Mouse (Mus musculus): Measurements from ENCODE around the gene Lmo1. TPM values are rescaled to one million over a fixed set of nuclear protein-coding genes. Genes with fewer than 3 reads are reported as not detected.
A peak's percentile ranks its signal among the peaks of the same experiment; 100 is the strongest.

Lmo1 gene
- polyA plus RNA-seq, 1 experiment from 2014 or later = 2.9 TPM

- Histone ChIP-seq H3K4me2 (ENCODE audit: low read length) (no peak overlapping the region), H3K9ac (ENCODE audit: low read length) (no peak overlapping the region), H3K27ac (ENCODE audit: low read depth) (no peak overlapping the region), H3K4me3 (ENCODE audit: low read depth, low read length) (no peak overlapping the region), H3K4me1 (replicated peaks; ENCODE audit: control insufficient read depth, insufficient read depth, low read length) (peaks cover 1% of the 10 kb centered on the region; the same call in 1 of the 2 replicates), H3K27me3 (replicated peaks; ENCODE audit: control insufficient read depth, insufficient read depth, low read length) (no peaks in the 10 kb centered on the region), H3K9me3 (ENCODE audit: control insufficient read depth, low read length) (no peaks in the 10 kb centered on the region), H3K36me3 (ENCODE audit: control insufficient read depth, insufficient read depth, low read length) (no peaks in the 10 kb centered on the region)
- ATAC-seq (replicated peaks; ENCODE audit: low FRiP score, low TSS enrichment, low read depth) = no peak
- 82% methylated on average over 2 of the region's 2 CpGs for WGBS
- no peak for DNase-seq (ENCODE audit: low spot score)
These were observed 11.0 kb upstream of the Lmo1 start for GRCm38 (mm10) chr7:109185975-109186374.

- no peak for ATAC-seq (replicated peaks; ENCODE audit: low FRiP score, low TSS enrichment, low read depth)
- DNase-seq (ENCODE audit: low spot score) = no peak
- Histone ChIP-seq H3K4me3 (ENCODE audit: low read depth, low read length) (no peak overlapping the region), H3K4me1 (replicated peaks; ENCODE audit: control insufficient read depth, insufficient read depth, low read length) (no peaks in the 10 kb centered on the region), H3K27ac (ENCODE audit: low read depth) (no peak overlapping the region), H3K9me3 (ENCODE audit: control insufficient read depth, low read length) (no peaks in the 10 kb centered on the region), H3K27me3 (replicated peaks; ENCODE audit: control insufficient read depth, insufficient read depth, low read length) (no peaks in the 10 kb centered on the region), H3K36me3 (ENCODE audit: control insufficient read depth, insufficient read depth, low read length) (no peaks in the 10 kb centered on the region), H3K9ac (ENCODE audit: low read length) (no peak overlapping the region), H3K4me2 (ENCODE audit: low read length) (no peak overlapping the region)
- WGBS = 62% methylated on average over 5 of the region's 5 CpGs
These were observed 10.6 kb upstream of the Lmo1 start for GRCm38 (mm10) chr7:109185564-109185963.

- ATAC-seq (replicated peaks; ENCODE audit: low FRiP score, low TSS enrichment, low read depth) (no peak), DNase-seq (ENCODE audit: low spot score) (no peak)
- Histone ChIP-seq H3K27me3 (replicated peaks; ENCODE audit: control insufficient read depth, insufficient read depth, low read length) (peaks cover 45% of the 10 kb centered on the region), H3K27ac (ENCODE audit: low read depth) (no peak overlapping the region), H3K4me3 (ENCODE audit: low read depth, low read length) (no peak overlapping the region), H3K36me3 (ENCODE audit: control insufficient read depth, insufficient read depth, low read length) (no peaks in the 10 kb centered on the region), H3K4me1 (replicated peaks; ENCODE audit: control insufficient read depth, insufficient read depth, low read length) (no peaks in the 10 kb centered on the region), H3K9ac (ENCODE audit: low read length) (no peak overlapping the region), H3K4me2 (ENCODE audit: low read length) (no peak overlapping the region), H3K9me3 (ENCODE audit: control insufficient read depth, low read length) (no peaks in the 10 kb centered on the region)
- WGBS = 68% methylated on average over 3 of the region's 3 CpGs
These were observed 1.7 kb upstream of the Lmo1 start for GRCm38 (mm10) chr7:109176688-109177087.

GRCm38 (mm10) chr7:109175670-109176625, 941 bp upstream of the Lmo1 start:
- Histone ChIP-seq H3K36me3 (ENCODE audit: control insufficient read depth, insufficient read depth, low read length) (no peaks in the 10 kb centered on the region), H3K4me2 (ENCODE audit: low read length) (peak overlapping the region; percentile 94), H3K27ac (ENCODE audit: low read depth) (no peak overlapping the region), H3K9ac (ENCODE audit: low read length) (no peak overlapping the region), H3K4me3 (ENCODE audit: low read depth, low read length) (peak overlapping the region; percentile 49; the same call in 1 of the 2 replicates), H3K4me1 (replicated peaks; ENCODE audit: control insufficient read depth, insufficient read depth, low read length) (no peaks in the 10 kb centered on the region), H3K9me3 (ENCODE audit: control insufficient read depth, low read length) (no peaks in the 10 kb centered on the region), H3K27me3 (replicated peaks; ENCODE audit: control insufficient read depth, insufficient read depth, low read length) (peaks cover 47% of the 10 kb centered on the region)
- ATAC-seq (replicated peaks; ENCODE audit: low FRiP score, low TSS enrichment, low read depth) (peak; percentile 48), DNase-seq (ENCODE audit: low spot score) (no peak)
- WGBS = 29% methylated on average over 13 of the region's 13 CpGs

GRCm38 (mm10) chr7:109174337-109174948, 564 bp downstream of the Lmo1 start:
- Histone ChIP-seq H3K36me3 (ENCODE audit: control insufficient read depth, insufficient read depth, low read length) (no peaks in the 10 kb centered on the region), H3K4me3 (ENCODE audit: low read depth, low read length) (peak overlapping the region; percentile 49), H3K27me3 (replicated peaks; ENCODE audit: control insufficient read depth, insufficient read depth, low read length) (peaks cover 53% of the 10 kb centered on the region), H3K27ac (ENCODE audit: low read depth) (no peak overlapping the region), H3K9ac (ENCODE audit: low read length) (peak overlapping the region; percentile 14), H3K4me2 (ENCODE audit: low read length) (peak overlapping the region; percentile 94), H3K4me1 (replicated peaks; ENCODE audit: control insufficient read depth, insufficient read depth, low read length) (peaks cover 3% of the 10 kb centered on the region), H3K9me3 (ENCODE audit: control insufficient read depth, low read length) (no peaks in the 10 kb centered on the region)
- DNase-seq (ENCODE audit: low spot score) = peak; percentile 72
- 0 out of 2 replicates have a peak, but pooled peaks have one; percentile 25 for ATAC-seq (replicated peaks; ENCODE audit: low FRiP score, low TSS enrichment, low read depth)
- 6% methylated on average over 31 of the region's 31 CpGs for WGBS

GRCm38 (mm10) chr7:109171874-109172273, 3.1 kb downstream of the Lmo1 start:
- H3K4me2 ChIP-seq (ENCODE audit: low read length) = no peak overlapping the region
- no peak overlapping the region for H3K27ac ChIP-seq (ENCODE audit: low read depth)
- no peak for DNase-seq (ENCODE audit: low spot score)
- H3K4me3 ChIP-seq (ENCODE audit: low read depth, low read length) = no peak overlapping the region
- no peaks in the 10 kb centered on the region for H3K9me3 ChIP-seq (ENCODE audit: control insufficient read depth, low read length)
- 50% methylated on average over 3 of the region's 3 CpGs for WGBS
- peaks cover 72% of the 10 kb centered on the region for H3K27me3 ChIP-seq (replicated peaks; ENCODE audit: control insufficient read depth, insufficient read depth, low read length)
- no peaks in the 10 kb centered on the region for H3K36me3 ChIP-seq (ENCODE audit: control insufficient read depth, insufficient read depth, low read length)
- H3K9ac ChIP-seq (ENCODE audit: low read length) = no peak overlapping the region
- no peak for ATAC-seq (replicated peaks; ENCODE audit: low FRiP score, low TSS enrichment, low read depth)
- peaks cover 3% of the 10 kb centered on the region for H3K4me1 ChIP-seq (replicated peaks; ENCODE audit: control insufficient read depth, insufficient read depth, low read length)

- H3K4me2 ChIP-seq (ENCODE audit: low read length) = peak overlapping the region; percentile 99
- 0% methylated on average over 17 of the region's 17 CpGs for WGBS
- peaks cover 3% of the 10 kb centered on the region for H3K4me1 ChIP-seq (replicated peaks; ENCODE audit: control insufficient read depth, insufficient read depth, low read length)
- H3K27me3 ChIP-seq (replicated peaks; ENCODE audit: control insufficient read depth, insufficient read depth, low read length) = peaks cover 57% of the 10 kb centered on the region
- peak; percentile 95 for DNase-seq (ENCODE audit: low spot score)
- H3K9ac ChIP-seq (ENCODE audit: low read length) = no peak overlapping the region
- no peaks in the 10 kb centered on the region for H3K9me3 ChIP-seq (ENCODE audit: control insufficient read depth, low read length)
- no peaks in the 10 kb centered on the region for H3K36me3 ChIP-seq (ENCODE audit: control insufficient read depth, insufficient read depth, low read length)
- peak; percentile 29; the same call in 1 of the 2 replicates for ATAC-seq (replicated peaks; ENCODE audit: low FRiP score, low TSS enrichment, low read depth)
- H3K27ac ChIP-seq (ENCODE audit: low read depth) = no peak overlapping the region
- peak overlapping the region; percentile 44 for H3K4me3 ChIP-seq (ENCODE audit: low read depth, low read length)
These were observed 4.6 kb downstream of the Lmo1 start for GRCm38 (mm10) chr7:109170441-109170820.

- peaks cover 53% of the 10 kb centered on the region for H3K27me3 ChIP-seq (replicated peaks; ENCODE audit: control insufficient read depth, insufficient read depth, low read length)
- H3K4me1 ChIP-seq (replicated peaks; ENCODE audit: control insufficient read depth, insufficient read depth, low read length) = peaks cover 3% of the 10 kb centered on the region
- 0 out of 2 replicates have a peak, but pooled peaks have one; percentile 22 for ATAC-seq (replicated peaks; ENCODE audit: low FRiP score, low TSS enrichment, low read depth)
- H3K4me3 ChIP-seq (ENCODE audit: low read depth, low read length) = peak overlapping the region; percentile 44
- under 1% methylated on average over 56 of the region's 72 CpGs for WGBS
- no peak overlapping the region for H3K27ac ChIP-seq (ENCODE audit: low read depth)
- no peaks in the 10 kb centered on the region for H3K9me3 ChIP-seq (ENCODE audit: control insufficient read depth, low read length)
- DNase-seq (ENCODE audit: low spot score) = peak; percentile 63
- no peaks in the 10 kb centered on the region for H3K36me3 ChIP-seq (ENCODE audit: control insufficient read depth, insufficient read depth, low read length)
- H3K9ac ChIP-seq (ENCODE audit: low read length) = peak overlapping the region; percentile 34; the same call in 1 of the 2 replicates
- H3K4me2 ChIP-seq (ENCODE audit: low read length) = peak overlapping the region; percentile 99
These were observed 5.2 kb downstream of the Lmo1 start for GRCm38 (mm10) chr7:109169505-109170440.
